In genomic region chr1:74124991-74125552, GRCm38 (mm10) we compare ENCODE assay signal across 8 mouse cellular contexts. TPM values are rescaled to one million over a fixed set of nuclear protein-coding genes. Genes with fewer than 3 reads are reported as not detected.
DNase-seq lines count a peak whose midpoint lies in the region; ATAC-seq lines count a peak whose summit lies in the region.

Gene Rufy4 (plus strand): TSS chr1:74125541.

- H3K9ac ChIP-seq in heart, embryonic 15.5 days: peak within 1 kb of the TSS; percentile 74
- peak within 1 kb of the TSS; percentile 59; the same call in 1 of the 2 replicates for H3K9ac ChIP-seq in liver, embryonic 13.5 days
- peak within 1 kb of the TSS; percentile 61 for H3K9ac ChIP-seq in stomach, embryonic 14.5 days (replicated peaks; ENCODE audit: low read depth, low read length)

- no peaks in the 10 kb centered on the region for H3K9me3 ChIP-seq in forebrain, embryonic 10.5 days
- H3K9me3 ChIP-seq in heart, embryonic 15.5 days (replicated peaks): no peaks in the 10 kb centered on the region
- no peaks in the 10 kb centered on the region for H3K9me3 ChIP-seq in liver, embryonic 13.5 days (replicated peaks)
- H3K9me3 ChIP-seq in stomach, embryonic 14.5 days (ENCODE audit: control insufficient read depth, low read depth, low read length): no peaks in the 10 kb centered on the region

- peak within 1 kb of the TSS; percentile 80 for H3K27ac ChIP-seq in forebrain, embryonic 10.5 days
- H3K27ac ChIP-seq in heart, embryonic 15.5 days: peak within 1 kb of the TSS; percentile 44
- H3K27ac ChIP-seq in liver, embryonic 13.5 days: no peak within 1 kb of the TSS
- H3K27ac ChIP-seq in stomach, embryonic 14.5 days (ENCODE audit: low read length): no peak within 1 kb of the TSS

- DNase-seq in CD4-positive, CD25-positive, alpha-beta regulatory T cell, adult 2 months (ENCODE audit: low read depth, low spot score): peak; percentile 85
- peak; percentile 72 for DNase-seq in brain, adult 2 months (ENCODE audit: low read depth, low spot score)
- DNase-seq in forebrain, embryonic 10.5 days (ENCODE audit: extremely low spot score, low spot score): peak; percentile 72
- DNase-seq in kidney, postnatal 10 days: peak; percentile 85
- DNase-seq in liver, embryonic 13.5 days: peak; percentile 41
- peak; percentile 64 to 83 for DNase-seq in natural killer cell, adult 2 months (ENCODE audit: low spot score in 2 of 2)

- peak; percentile 16 for ATAC-seq in heart, embryonic 15.5 days (replicated peaks; ENCODE audit: insufficient number of reproducible peaks, insufficient read depth, low FRiP score, low read depth)
- no peak for ATAC-seq in liver, embryonic 13.5 days (ENCODE audit: low read depth)
- peak; percentile 30; the same call in 1 of the 2 replicates for ATAC-seq in stomach, embryonic 14.5 days (ENCODE audit: insufficient number of reproducible peaks, insufficient read depth, low FRiP score, low read depth)

- 0% methylated on average over 12 of the region's 12 CpGs for WGBS in forebrain, embryonic 10.5 days
- under 1% methylated on average over 12 of the region's 12 CpGs for WGBS in heart, embryonic 15.5 days
- WGBS in liver, embryonic 13.5 days (ENCODE audit: insufficient replicate concordance): 0% methylated on average over 12 of the region's 12 CpGs
- WGBS in stomach, embryonic 14.5 days: 0% methylated on average over 12 of the region's 12 CpGs

- peak within 1 kb of the TSS; percentile 67 for H3K4me3 ChIP-seq in forebrain, embryonic 10.5 days
- H3K4me3 ChIP-seq in heart, embryonic 15.5 days: peak within 1 kb of the TSS; percentile 64
- peak within 1 kb of the TSS; percentile 56 for H3K4me3 ChIP-seq in liver, embryonic 13.5 days (replicated peaks)
- H3K4me3 ChIP-seq in stomach, embryonic 14.5 days (ENCODE audit: low read depth, low read length): peak within 1 kb of the TSS; percentile 51

- peak within 1 kb of the TSS; percentile 91 for H3K4me2 ChIP-seq in heart, embryonic 15.5 days
- H3K4me2 ChIP-seq in liver, embryonic 13.5 days: peak within 1 kb of the TSS; percentile 76
- H3K4me2 ChIP-seq in stomach, embryonic 14.5 days (replicated peaks; ENCODE audit: low read depth, low read length): peak within 1 kb of the TSS; percentile 87

- H3K27me3 ChIP-seq in forebrain, embryonic 10.5 days (ENCODE audit: poor library complexity, severe bottlenecking): peaks cover 73% of the 10 kb centered on the region
- peaks cover 5% of the 10 kb centered on the region; the same call in 1 of the 2 replicates for H3K27me3 ChIP-seq in heart, embryonic 15.5 days
- peaks cover 65% of the 10 kb centered on the region for H3K27me3 ChIP-seq in liver, embryonic 13.5 days
- no peaks in the 10 kb centered on the region for H3K27me3 ChIP-seq in stomach, embryonic 14.5 days (ENCODE audit: control insufficient read depth, insufficient read depth, low read length)

- no peaks in the 10 kb centered on the region for H3K36me3 ChIP-seq in forebrain, embryonic 10.5 days (replicated peaks)
- H3K36me3 ChIP-seq in heart, embryonic 15.5 days: no peaks in the 10 kb centered on the region
- no peaks in the 10 kb centered on the region for H3K36me3 ChIP-seq in liver, embryonic 13.5 days
- no peaks in the 10 kb centered on the region for H3K36me3 ChIP-seq in stomach, embryonic 14.5 days (ENCODE audit: control insufficient read depth, insufficient read depth, low read length)

- peaks cover 32% of the 10 kb centered on the region for H3K4me1 ChIP-seq in forebrain, embryonic 10.5 days
- H3K4me1 ChIP-seq in heart, embryonic 15.5 days (replicated peaks): peaks cover 40% of the 10 kb centered on the region
- H3K4me1 ChIP-seq in liver, embryonic 13.5 days (replicated peaks): peaks cover 13% of the 10 kb centered on the region
- H3K4me1 ChIP-seq in stomach, embryonic 14.5 days (ENCODE audit: control insufficient read depth, insufficient read depth, low read length): 0 out of 2 replicates have a peak, but pooled peaks cover 3% of the 10 kb centered on the region

RNA-seq across cellular contexts. Expression of gene Rufy4, which starts in this region (rescaled TPM):
- polyA plus RNA-seq in forebrain, embryonic 10.5 days (2016; fragmentation: Nextera tagmentation; extraction: Ambion mirVana): 0.27 and 0.35 TPM in 2 replicates
- 0.43 and 0.49 TPM in 2 replicates for polyA plus RNA-seq in heart, embryonic 15.5 days (2015; fragmentation: Nextera tagmentation; extraction: Ambion mirVana)
- polyA plus RNA-seq in liver, embryonic 13.5 days (2015; fragmentation: Nextera tagmentation; extraction: Ambion mirVana): 0.10 TPM in 2 replicates
- 0.25 and 0.26 TPM in 2 replicates for polyA plus RNA-seq in stomach, embryonic 14.5 days (2014; fragmentation: Nextera tagmentation; extraction: Ambion mirVana)

Comparison
In these comparisons a context has a peak if more than half of its experiments do, and no peak if none do; other contexts are left out.
1. Peak in DNase-seq, H3K4me3 ChIP-seq and H3K27ac ChIP-seq in forebrain, embryonic 10.5 days; RNA of the gene not detected or under 1 TPM.
2. Peak in ATAC-seq, H3K4me3 ChIP-seq, H3K27ac ChIP-seq, H3K9ac ChIP-seq and H3K4me2 ChIP-seq in heart, embryonic 15.5 days; RNA of the gene not detected or under 1 TPM.
3. Peak in DNase-seq, H3K4me3 ChIP-seq, H3K9ac ChIP-seq and H3K4me2 ChIP-seq in liver, embryonic 13.5 days; RNA of the gene not detected or under 1 TPM.
4. Peak in ATAC-seq, H3K4me3 ChIP-seq, H3K9ac ChIP-seq and H3K4me2 ChIP-seq in stomach, embryonic 14.5 days; RNA of the gene not detected or under 1 TPM.